Comparison of ENCODE assay signal across 13 mouse cellular contexts in genomic region chr5:146776988-146777639, GRCm38 (mm10). TPM values are rescaled to one million over a fixed set of nuclear protein-coding genes. Genes with fewer than 3 reads are reported as not detected.
DNase-seq lines count a peak whose midpoint lies in the region; ATAC-seq and TF ChIP-seq lines count a peak whose summit lies in the region.
"Had no signal": no experiment of that assay in that cellular context is flagged by ENCODE, and none has a peak within 500 bp of the region (broad histone marks: within the 10 kb centered on the region; RNA-seq: fewer than 3 reads in every experiment).

No protein-coding gene starts in this region.

- no peak overlapping the region for H3K4me2 ChIP-seq in liver, embryonic 16.5 days (ENCODE audit: low read depth, low read length)
- no peak overlapping the region for H3K4me2 ChIP-seq in liver, embryonic 12.5 days
- H3K4me2 ChIP-seq: embryonic facial prominence, embryonic 13.5 days had no signal

- no peak for TF ChIP-seq POLR2A in small intestine, adult 2 months (IDR thresholded peaks at IDR 0.05; ENCODE audit: low read depth, low read length)

- no peak overlapping the region for H3K9ac ChIP-seq in liver, embryonic 16.5 days (ENCODE audit: low read depth, low read length)
- no peak overlapping the region for H3K9ac ChIP-seq in liver, embryonic 12.5 days
- H3K9ac ChIP-seq: embryonic facial prominence, embryonic 13.5 days had no signal

- no peak for TF ChIP-seq CTCF in small intestine, adult 2 months (IDR thresholded peaks at IDR 0.05; ENCODE audit: extremely low read depth, insufficient read length, insufficient replicate concordance, low read depth, low read length)

- DNase-seq in brain, adult 2 months (ENCODE audit: low read depth, low spot score), result peak; percentile 97
- DNase-seq in cerebellum, postnatal 10 days, result peak; percentile 89 to 91
- no peak for DNase-seq in retina, embryonic 14.5 days (ENCODE audit: low spot score)
- DNase-seq in layer of hippocampus, adult 18-20 months (ENCODE audit: low spot score in 2 of 2), result no peak
- DNase-seq: heart, adult 11 months; heart, postnatal 14 days; kidney, postnatal 10 days; thymus, postnatal 36 days had no signal

- peak overlapping the region; percentile 26; the same call in 1 of the 2 replicates for H3K27ac ChIP-seq in liver, embryonic 16.5 days (ENCODE audit: low read length)
- H3K27ac ChIP-seq in liver, embryonic 12.5 days, result no peak overlapping the region
- H3K27ac ChIP-seq in small intestine, adult 2 months (ENCODE audit: insufficient read depth, low read depth, low read length), result peak overlapping the region; percentile 70
- H3K27ac ChIP-seq: embryonic facial prominence, embryonic 13.5 days had no signal

- H3K36me3 ChIP-seq in liver, embryonic 16.5 days (ENCODE audit: control insufficient read depth, insufficient read depth), result no peaks in the 10 kb centered on the region
- peaks cover 14% of the 10 kb centered on the region; the same call in 1 of the 2 replicates for H3K36me3 ChIP-seq in liver, embryonic 12.5 days
- H3K36me3 ChIP-seq in small intestine, adult 2 months (ENCODE audit: control insufficient read depth, insufficient read depth, low read length), result peaks cover 6% of the 10 kb centered on the region
- H3K36me3 ChIP-seq: embryonic facial prominence, embryonic 13.5 days had no signal

- 49% methylated on average over 13 of the region's 13 CpGs for WGBS in liver, embryonic 16.5 days (ENCODE audit: insufficient replicate concordance)
- WGBS in liver, embryonic 12.5 days (ENCODE audit: insufficient replicate concordance), result 64% methylated on average over 13 of the region's 13 CpGs
- 37% methylated on average over 13 of the region's 13 CpGs for WGBS in small intestine, adult 2 months

- no peak for ATAC-seq in liver, embryonic 16.5 days (ENCODE audit: low read depth)
- ATAC-seq in liver, embryonic 12.5 days, result no peak
- ATAC-seq: midbrain, embryonic 16.5 days had no signal

- peaks cover 26% of the 10 kb centered on the region for H3K4me1 ChIP-seq in liver, embryonic 16.5 days (ENCODE audit: control insufficient read depth, low read depth, low read length)
- H3K4me1 ChIP-seq in liver, embryonic 12.5 days, result peaks cover 67% of the 10 kb centered on the region
- H3K4me1 ChIP-seq in small intestine, adult 2 months (ENCODE audit: control insufficient read depth, insufficient read depth, insufficient read length, low read length), result peaks cover 47% of the 10 kb centered on the region

- no peaks in the 10 kb centered on the region for H3K9me3 ChIP-seq in liver, embryonic 16.5 days (replicated peaks; ENCODE audit: control insufficient read depth, low read length)
- H3K9me3 ChIP-seq in liver, embryonic 12.5 days (replicated peaks), result no peaks in the 10 kb centered on the region
- H3K9me3 ChIP-seq: embryonic facial prominence, embryonic 13.5 days had no signal

- no peaks in the 10 kb centered on the region for H3K27me3 ChIP-seq in liver, embryonic 16.5 days (ENCODE audit: control insufficient read depth, insufficient read depth, low read depth, low read length)
- H3K27me3 ChIP-seq in liver, embryonic 12.5 days (replicated peaks), result no peaks in the 10 kb centered on the region
- H3K27me3 ChIP-seq in small intestine, adult 2 months (ENCODE audit: control insufficient read depth, insufficient read depth, low read length), result no peaks in the 10 kb centered on the region
- H3K27me3 ChIP-seq: embryonic facial prominence, embryonic 13.5 days had no signal

- H3K4me3 ChIP-seq in liver, embryonic 16.5 days (ENCODE audit: low read depth, low read length), result no peak overlapping the region
- H3K4me3 ChIP-seq in liver, embryonic 12.5 days, result no peak overlapping the region
- H3K4me3 ChIP-seq in small intestine, adult 2 months (ENCODE audit: low read depth, low read length), result peak overlapping the region; percentile 1; the same call in 1 of the 2 replicates
- H3K4me3 ChIP-seq: embryonic facial prominence, embryonic 13.5 days had no signal

RNA-seq across cellular contexts. Expression of gene Usp12, which starts 17.7 kb away (rescaled TPM):
- polyA plus RNA-seq in liver, embryonic 16.5 days (2015; fragmentation: Nextera tagmentation; extraction: Ambion mirVana), result 7.8 and 8.1 TPM in 2 replicates
- 13.6 and 13.9 TPM in 2 replicates for polyA plus RNA-seq in liver, embryonic 12.5 days (2016; fragmentation: Nextera tagmentation; extraction: Ambion mirVana)
- 5.8 and 16.7 TPM in 2 replicates for polyA plus RNA-seq in small intestine, adult 2 months (2012; rRNA removed)
- total RNA-seq in layer of hippocampus, adult 18-20 months (2021), result 10 to 100 TPM; 57.2 to 57.9 TPM

RNA-seq across cellular contexts. Expression of gene Rpl21, which starts 55.6 kb away (rescaled TPM):
- 251 and 280 TPM in 2 replicates for polyA plus RNA-seq in liver, embryonic 16.5 days (2015; fragmentation: Nextera tagmentation; extraction: Ambion mirVana)
- polyA plus RNA-seq in liver, embryonic 12.5 days (2016; fragmentation: Nextera tagmentation; extraction: Ambion mirVana), result 520 and 529 TPM in 2 replicates
- 15.6 and 16.3 TPM in 2 replicates for polyA plus RNA-seq in small intestine, adult 2 months (2012; rRNA removed)
- 100 to 1,000 TPM; 206 to 211 TPM for total RNA-seq in layer of hippocampus, adult 18-20 months (2021)

Comparison
In these comparisons a context has a peak if more than half of its experiments do, and no peak if none do; other contexts are left out.
1. DNase-seq: peak in brain, adult 2 months (single experiment) and cerebellum, postnatal 10 days (2 of 2); none in retina, embryonic 14.5 days (single experiment) and layer of hippocampus, adult 18-20 months (0 of 2).
2. RNA of gene Rpl21, which starts 55.6 kb away (polyA plus RNA-seq): 520 to 529 TPM in liver, embryonic 12.5 days and 251 to 280 TPM in liver, embryonic 16.5 days; 15.6 to 16.3 TPM in small intestine, adult 2 months; every median in the first group is over 10 times any median in the second.